Mouse (Mus musculus) heart, embryonic 12.5 days (tissue): Measurements from ENCODE around the gene Zfp219. TPM values are rescaled to one million over a fixed set of nuclear protein-coding genes. Genes with fewer than 3 reads are reported as not detected.
A peak's percentile ranks its signal among the peaks of the same experiment; 100 is the strongest.

ENCODE experiments used
- ATAC-seq: fragments of 200-750 bp; cut with Nextera tagmentation; 2 replicates; pipeline ENCODE4 v1.8.0; 2017; ENCODE audit warnings: moderate TSS enrichment, moderate library complexity; ENCODE audit not compliant: insufficient number of reproducible peaks, low FRiP score
- H3K27ac ChIP-seq: fragments of 300-500 bp; sonication (generic); 2 replicates; pipeline ENCODE4 v1.5.1; 2016; ENCODE audit warnings: mild to moderate bottlenecking, moderate library complexity; ENCODE audit not compliant: poor library complexity, severe bottlenecking
- H3K27me3 ChIP-seq: fragments of 300-500 bp; sonication (generic); replicated peaks from 2 replicates; pipeline ENCODE4 v1.6.1; 2016; ENCODE audit warnings: mild to moderate bottlenecking, moderate library complexity
- H3K36me3 ChIP-seq: fragments of 300-500 bp; sonication (generic); 2 replicates; pipeline ENCODE4 v1.6.1; 2016; ENCODE audit warnings: mild to moderate bottlenecking, moderate library complexity
- H3K4me1 ChIP-seq: fragments of 300-500 bp; sonication (generic); replicated peaks from 2 replicates; pipeline ENCODE4 v1.6.1; 2016; ENCODE audit warnings: mild to moderate bottlenecking
- H3K4me2 ChIP-seq: fragments of 300-500 bp; sonication (generic); 2 replicates; pipeline ENCODE4 v1.6.1; 2016; ENCODE audit warnings: mild to moderate bottlenecking, moderate library complexity
- H3K4me3 ChIP-seq: fragments of 300-500 bp; sonication (generic); 2 replicates; pipeline ENCODE4 v1.5.1; 2016; ENCODE audit warnings: mild to moderate bottlenecking
- H3K9ac ChIP-seq: fragments of 300-500 bp; sonication (generic); 2 replicates; pipeline ENCODE4 v1.6.1; 2016; ENCODE audit warnings: mild to moderate bottlenecking, moderate library complexity
- H3K9me3 ChIP-seq: fragments of 300-500 bp; sonication (generic); replicated peaks from 2 replicates; pipeline ENCODE4 v1.6.1; 2016; ENCODE audit warnings: mild to moderate bottlenecking, moderate library complexity
- WGBS: fragments of 180-500 bp; shearing (Covaris S2); methylation state at CpG from one replicate; pipeline ENCODE4 v1.1.7; 2016; 5-methylcytosine and 5-hydroxymethylcytosine counted together
- polyA plus RNA-seq: library from polyadenylated mRNA; unstranded; fragments of >200 nt; fragmentation: Nextera tagmentation; extraction: Ambion mirVana; gene quantifications from 2 replicates; pipeline ENCODE4 v1.2.1, GENCODE M21; 2016

Gene Zfp219
- polyA plus RNA-seq, 1 experiment from 2014 or later, result 23.6 TPM

DNA sequence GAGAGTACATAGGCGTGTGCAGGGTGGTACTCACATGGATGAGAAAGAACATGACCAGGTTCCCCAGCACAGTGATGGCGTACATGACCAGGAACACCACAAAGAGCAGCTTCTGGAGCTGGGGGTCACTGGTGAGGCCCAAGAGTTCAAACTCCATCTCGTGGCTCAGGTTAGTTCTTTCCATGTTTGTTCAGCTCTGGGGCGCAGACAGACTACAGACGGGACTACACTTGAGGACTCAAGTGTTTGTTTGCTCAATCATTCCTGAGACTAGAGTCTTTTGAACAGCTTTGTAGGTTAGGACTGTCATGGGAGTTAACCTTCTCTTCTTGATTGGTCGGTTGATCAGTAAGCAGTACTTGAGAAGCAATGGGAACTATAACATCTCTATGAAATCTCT, 15.4 kb upstream of the Zfp219 start:
- Histone ChIP-seq H3K4me3 (no peak overlapping the region), H3K36me3 (no peaks in the 10 kb centered on the region), H3K27ac (no peak overlapping the region), H3K9ac (no peak overlapping the region), H3K4me1 (no peaks in the 10 kb centered on the region), H3K4me2 (no peak overlapping the region), H3K9me3 (no peaks in the 10 kb centered on the region), H3K27me3 (no peaks in the 10 kb centered on the region)
- WGBS, result 80% methylated on average over 6 of the region's 6 CpGs
- ATAC-seq, result no peak

DNA sequence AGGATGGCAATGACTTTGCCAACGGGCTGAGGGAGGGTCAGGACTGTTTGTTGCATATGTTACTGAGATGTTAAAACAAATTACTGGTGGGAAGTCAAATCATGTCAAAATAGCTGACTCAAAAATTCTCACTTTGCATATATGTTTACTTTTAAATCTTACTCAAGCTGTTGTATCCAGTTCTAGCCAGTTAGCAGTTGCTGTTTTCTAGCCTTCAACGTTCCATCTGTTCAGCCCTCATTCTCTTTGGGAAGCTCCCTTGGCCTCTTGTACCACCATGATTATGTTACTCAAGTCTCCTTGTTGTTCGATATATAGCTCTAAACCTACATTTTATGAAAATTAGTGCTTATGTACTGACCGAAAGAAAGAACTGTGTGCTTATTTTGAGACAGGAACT, 5.8 kb upstream of the Zfp219 start:
- WGBS, result 83% methylated on average over 4 of the region's 4 CpGs
- Histone ChIP-seq H3K27me3 (no peaks in the 10 kb centered on the region), H3K36me3 (no peaks in the 10 kb centered on the region), H3K9me3 (no peaks in the 10 kb centered on the region), H3K9ac (no peak overlapping the region), H3K4me2 (no peak overlapping the region), H3K4me3 (no peak overlapping the region), H3K4me1 (peaks cover 16% of the 10 kb centered on the region), H3K27ac (no peak overlapping the region)
- ATAC-seq, result no peak

- no peak for ATAC-seq
These were observed 3.6 kb upstream of the Zfp219 start for GRCm38 (mm10) chr14:52024133-52024532.

DNA sequence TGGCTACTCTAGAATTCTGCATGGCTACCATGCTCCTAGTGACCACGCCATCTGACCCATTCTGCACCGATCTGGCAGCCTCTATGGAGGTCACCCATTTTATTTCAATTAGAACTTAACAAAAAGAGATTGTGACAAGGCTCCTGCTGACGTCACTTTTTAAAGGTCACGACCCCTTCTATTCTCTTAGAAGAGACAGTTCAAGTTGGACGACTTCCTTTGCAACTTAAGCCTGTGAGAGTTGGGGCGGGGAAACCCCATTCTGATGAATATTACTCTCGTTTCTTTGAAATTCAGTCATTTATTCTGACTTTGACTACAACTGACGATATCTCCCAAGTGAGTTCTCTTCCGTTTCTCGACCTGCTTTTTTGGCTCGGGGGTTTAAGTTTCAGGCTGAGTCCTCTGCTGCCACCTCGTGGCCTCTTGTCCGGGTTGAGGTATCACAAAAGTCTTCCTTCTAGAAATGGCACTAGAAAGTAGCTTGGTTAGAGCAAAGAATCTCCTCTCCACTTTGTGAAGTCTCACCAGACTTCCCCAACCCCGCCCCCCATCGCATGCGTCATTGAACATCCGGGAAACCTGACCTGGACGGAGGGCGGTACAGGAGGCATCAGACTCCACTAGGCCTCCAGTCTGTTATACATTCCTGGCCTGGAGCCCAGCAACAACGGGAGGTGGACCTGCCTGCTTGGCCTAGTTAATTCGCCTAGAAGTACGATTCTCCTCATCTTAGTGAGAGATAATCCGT, 2.4 kb upstream of the Zfp219 start:
- no peaks in the 10 kb centered on the region for H3K9me3 ChIP-seq
- H3K36me3 ChIP-seq, result no peaks in the 10 kb centered on the region
- H3K9ac ChIP-seq, result peak overlapping the region; percentile 60
- H3K27ac ChIP-seq, result peak overlapping the region; percentile 79
- no peaks in the 10 kb centered on the region for H3K27me3 ChIP-seq
- WGBS, result 8% methylated on average over 23 of the region's 23 CpGs
- peaks cover 33% of the 10 kb centered on the region for H3K4me1 ChIP-seq
- peak overlapping the region; percentile 35 for H3K4me3 ChIP-seq
- ATAC-seq, result peak; percentile 42; the same call in 1 of the 2 replicates
- H3K4me2 ChIP-seq, result peak overlapping the region; percentile 61

More at GRCm38 (mm10) chr14:52024133-52024532, 3.6 kb upstream of the Zfp219 start:
- Histone ChIP-seq H3K36me3 (no peaks in the 10 kb centered on the region), H3K27ac (no peak overlapping the region), H3K4me1 (peaks cover 20% of the 10 kb centered on the region), H3K4me3 (no peak overlapping the region), H3K9me3 (no peaks in the 10 kb centered on the region), H3K4me2 (no peak overlapping the region), H3K9ac (no peak overlapping the region), H3K27me3 (no peaks in the 10 kb centered on the region)
- 65% methylated on average over 2 of the region's 2 CpGs for WGBS

- Histone ChIP-seq H3K9me3 (no peaks in the 10 kb centered on the region), H3K36me3 (no peaks in the 10 kb centered on the region), H3K9ac (peak overlapping the region; percentile 60; the same call in 1 of the 2 replicates), H3K27me3 (no peaks in the 10 kb centered on the region), H3K4me1 (peaks cover 36% of the 10 kb centered on the region), H3K4me2 (peak overlapping the region; percentile 61), H3K27ac (peak overlapping the region; percentile 79), H3K4me3 (peak overlapping the region; percentile 35; the same call in 1 of the 2 replicates)
- WGBS, result 69% methylated on average over 3 of the region's 3 CpGs
- ATAC-seq, result no peak
These were observed 1.7 kb upstream of the Zfp219 start for GRCm38 (mm10) chr14:52022244-52022708.

- Histone ChIP-seq H3K4me3 (no peak overlapping the region), H3K4me2 (no peak overlapping the region), H3K27me3 (no peaks in the 10 kb centered on the region), H3K9ac (no peak overlapping the region), H3K36me3 (no peaks in the 10 kb centered on the region), H3K9me3 (no peaks in the 10 kb centered on the region), H3K27ac (peak overlapping the region; percentile 97; the same call in 1 of the 2 replicates), H3K4me1 (peaks cover 40% of the 10 kb centered on the region)
- ATAC-seq, result no peak
- 88% methylated on average over 8 of the region's 8 CpGs for WGBS
These were observed 1.2 kb upstream of the Zfp219 start for GRCm38 (mm10) chr14:52021568-52022212.

DNA sequence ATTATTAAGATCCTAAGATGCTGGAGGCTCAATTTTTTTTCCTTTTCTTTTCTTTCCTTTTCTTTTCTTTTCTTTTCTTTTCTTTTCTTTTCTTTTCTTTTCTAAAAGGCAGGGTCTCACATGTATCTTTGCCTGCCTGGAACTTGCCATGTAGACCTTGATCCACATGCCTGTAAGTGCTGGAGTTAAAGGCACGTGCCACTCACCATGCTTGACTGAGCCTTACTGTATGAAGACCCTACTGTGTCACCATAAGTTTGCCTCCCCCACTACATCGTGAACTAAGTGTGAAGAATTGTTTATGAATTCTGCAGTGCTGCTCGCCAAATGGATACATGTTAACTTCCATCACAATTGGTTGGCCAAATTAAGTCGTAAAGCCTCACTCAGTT, 601 bp upstream of the Zfp219 start:
- H3K27ac ChIP-seq, result peak overlapping the region; percentile 97
- H3K4me1 ChIP-seq, result peaks cover 46% of the 10 kb centered on the region
- WGBS, result 78% methylated on average over 4 of the region's 4 CpGs
- H3K4me2 ChIP-seq, result peak overlapping the region; percentile 71; the same call in 1 of the 2 replicates
- H3K4me3 ChIP-seq, result no peak overlapping the region
- ATAC-seq, result no peak
- no peak overlapping the region for H3K9ac ChIP-seq
- H3K9me3 ChIP-seq, result no peaks in the 10 kb centered on the region
- no peaks in the 10 kb centered on the region for H3K36me3 ChIP-seq
- no peaks in the 10 kb centered on the region for H3K27me3 ChIP-seq

DNA sequence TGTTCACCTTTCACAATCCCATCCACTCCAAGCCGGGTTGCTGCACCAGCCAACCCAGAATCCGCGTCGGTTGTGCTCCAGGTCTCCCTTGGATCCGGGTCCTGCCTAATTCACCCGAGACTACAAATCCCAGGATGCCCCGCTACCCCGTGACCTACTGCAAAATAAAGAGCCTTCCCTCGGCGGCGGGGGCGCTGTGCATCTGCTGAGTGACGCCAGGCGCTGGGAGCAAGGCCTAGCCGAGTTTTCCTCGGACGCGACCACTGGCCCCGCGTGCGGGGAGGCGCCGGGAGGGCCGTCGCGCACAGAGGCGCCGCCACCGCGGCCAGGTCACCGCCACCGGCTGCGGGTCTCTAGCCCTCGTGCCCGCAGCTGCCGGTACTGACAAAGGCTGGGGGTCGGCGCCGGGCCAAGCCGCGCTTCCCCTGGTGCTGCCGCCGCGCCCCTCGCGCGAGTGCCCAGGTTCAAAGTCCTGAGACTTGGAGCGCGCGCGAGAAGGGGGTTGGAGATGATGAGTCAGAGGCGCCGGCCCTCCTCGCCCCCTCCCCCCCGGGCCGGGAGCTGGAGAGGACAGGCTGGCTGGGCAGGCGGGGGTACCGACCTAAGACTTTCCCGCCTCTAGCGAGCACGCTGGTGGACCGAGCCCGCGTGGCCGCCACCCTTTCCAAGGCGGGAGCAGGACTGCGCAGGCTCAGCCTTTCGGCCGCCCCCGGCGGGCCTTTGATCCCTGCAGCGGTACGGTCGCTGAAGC, 768 bp downstream of the Zfp219 start:
- Histone ChIP-seq H3K4me3 (peak overlapping the region; percentile 60), H3K9ac (peak overlapping the region; percentile 86), H3K27me3 (no peaks in the 10 kb centered on the region), H3K36me3 (no peaks in the 10 kb centered on the region), H3K4me1 (peaks cover 57% of the 10 kb centered on the region), H3K4me2 (peak overlapping the region; percentile 71), H3K9me3 (no peaks in the 10 kb centered on the region), H3K27ac (peak overlapping the region; percentile 97)
- under 1% methylated on average over 73 of the region's 74 CpGs for WGBS
- ATAC-seq, result peak; percentile 89

DNA sequence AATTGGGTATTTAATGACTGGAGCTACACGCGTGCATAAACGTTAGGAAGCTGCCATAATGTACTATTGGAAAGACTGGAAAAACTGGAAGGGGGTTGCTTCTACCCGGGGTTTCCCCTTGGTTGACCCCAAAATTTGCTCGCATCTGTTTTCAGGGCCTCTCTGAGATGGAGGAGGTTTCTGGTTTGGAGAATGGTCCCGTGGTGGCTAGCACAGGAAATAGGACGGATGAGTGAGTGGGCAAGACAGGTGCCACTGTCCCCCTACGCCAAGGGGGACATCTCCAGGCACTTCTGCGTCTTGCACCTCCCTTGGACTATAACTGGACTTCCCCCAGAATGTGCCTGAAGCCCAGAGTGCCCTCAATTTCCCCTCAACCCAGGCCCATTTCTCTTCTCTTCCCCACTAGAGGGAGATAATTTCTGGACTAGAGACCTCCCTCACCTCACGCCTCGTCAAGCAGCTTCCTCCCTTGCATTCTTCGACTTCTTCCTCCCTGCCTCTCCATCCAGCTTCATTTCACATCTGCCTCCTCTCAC, 1.4 kb downstream of the Zfp219 start:
- 41% methylated on average over 12 of the region's 12 CpGs for WGBS
- ATAC-seq, result peak; percentile 12
- Histone ChIP-seq H3K36me3 (no peaks in the 10 kb centered on the region), H3K9ac (peak overlapping the region; percentile 86), H3K9me3 (no peaks in the 10 kb centered on the region), H3K4me3 (peak overlapping the region; percentile 60), H3K4me1 (peaks cover 57% of the 10 kb centered on the region), H3K4me2 (peak overlapping the region; percentile 71), H3K27me3 (no peaks in the 10 kb centered on the region), H3K27ac (peak overlapping the region; percentile 97)

- Histone ChIP-seq H3K27ac (no peak overlapping the region), H3K36me3 (no peaks in the 10 kb centered on the region), H3K27me3 (no peaks in the 10 kb centered on the region), H3K4me2 (peak overlapping the region; percentile 71), H3K4me3 (peak overlapping the region; percentile 60), H3K9ac (peak overlapping the region; percentile 86), H3K9me3 (no peaks in the 10 kb centered on the region), H3K4me1 (peaks cover 58% of the 10 kb centered on the region)
- WGBS, result 83% methylated on average over 15 of the region's 15 CpGs
- no peak for ATAC-seq
These were observed 2.1 kb downstream of the Zfp219 start for GRCm38 (mm10) chr14:52018248-52019050.
